Mouse (Mus musculus): ENCODE results near the gene Olfr917. TPM values are rescaled to one million over a fixed set of nuclear protein-coding genes. Genes with fewer than 3 reads are reported as not detected.

The Olfr917 gene
- not detected in 3 replicates for total RNA-seq (2017)

DNA sequence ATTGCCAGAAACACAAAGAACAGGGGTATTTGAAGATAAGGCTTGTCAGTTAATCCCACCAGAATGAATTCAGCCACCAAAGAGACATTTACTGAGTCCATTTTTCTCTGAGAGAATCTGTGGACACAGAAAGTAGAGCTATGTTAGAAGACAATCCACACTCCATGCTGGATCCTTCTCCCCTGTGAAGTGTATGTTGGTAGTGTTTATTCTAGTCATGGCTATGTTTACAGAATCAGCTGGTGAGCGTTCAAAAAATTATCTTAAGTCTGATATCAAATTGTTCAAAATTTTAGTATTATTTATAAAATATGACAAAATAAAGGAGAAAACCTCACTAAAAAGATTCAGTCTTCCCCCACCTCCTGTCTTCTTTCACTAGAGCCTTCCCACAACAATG is at the start of gene Olfr917:
Gene Olfr917 (minus strand): TSS at position 101 of the 400 bp plus-strand sequence.
- no peak for ATAC-seq (replicated peaks; ENCODE audit: insufficient number of reproducible peaks, low FRiP score, low TSS enrichment, poor library complexity, severe bottlenecking)

DNA sequence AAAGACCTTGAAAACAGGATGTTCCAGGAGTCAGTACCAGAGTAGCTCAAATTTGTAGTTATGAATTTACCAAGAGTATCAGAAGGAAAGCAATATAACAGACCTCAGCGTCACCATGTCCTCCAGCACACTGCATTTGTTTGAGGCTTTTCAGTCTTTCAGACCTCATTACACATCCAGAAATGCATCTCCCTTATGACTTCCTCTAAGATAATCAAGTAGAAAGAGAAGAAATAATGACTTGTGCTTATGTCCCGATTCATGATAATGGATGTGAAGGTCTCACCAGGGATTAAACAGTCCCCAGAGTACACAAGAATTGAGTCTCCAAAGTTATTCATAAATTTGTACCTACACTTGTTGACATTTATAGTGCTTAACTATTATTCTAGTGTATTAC is 8.9 kb upstream of the Olfr917 start, which contains the start of gene Olfr918:
Gene Olfr918 (minus strand): TSS at position 101 of the 400 bp plus-strand sequence.
- ATAC-seq (replicated peaks; ENCODE audit: insufficient number of reproducible peaks, low FRiP score, low TSS enrichment, poor library complexity, severe bottlenecking), result no peak

DNA sequence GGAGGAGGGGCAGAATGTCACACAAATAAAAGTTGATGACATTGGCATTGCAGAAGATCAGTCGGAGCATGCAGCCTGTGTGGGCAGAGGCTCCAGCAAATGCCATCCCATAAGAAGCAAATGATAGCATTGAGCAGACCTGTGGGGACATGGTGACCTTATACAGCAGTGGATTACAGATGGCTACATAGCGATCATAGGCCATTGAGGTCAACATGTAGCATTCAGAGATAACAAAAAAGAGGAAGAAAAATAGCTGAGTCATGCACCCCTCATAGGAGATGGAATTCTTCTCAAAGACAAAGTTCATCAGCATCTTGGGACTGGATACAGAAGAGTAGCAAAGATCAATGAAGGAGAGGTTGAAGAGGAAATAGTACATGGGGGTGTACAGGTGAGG is 7.2 kb upstream of the Olfr917 start:
- ATAC-seq (replicated peaks; ENCODE audit: insufficient number of reproducible peaks, low FRiP score, low TSS enrichment, poor library complexity, severe bottlenecking), result no peak

DNA sequence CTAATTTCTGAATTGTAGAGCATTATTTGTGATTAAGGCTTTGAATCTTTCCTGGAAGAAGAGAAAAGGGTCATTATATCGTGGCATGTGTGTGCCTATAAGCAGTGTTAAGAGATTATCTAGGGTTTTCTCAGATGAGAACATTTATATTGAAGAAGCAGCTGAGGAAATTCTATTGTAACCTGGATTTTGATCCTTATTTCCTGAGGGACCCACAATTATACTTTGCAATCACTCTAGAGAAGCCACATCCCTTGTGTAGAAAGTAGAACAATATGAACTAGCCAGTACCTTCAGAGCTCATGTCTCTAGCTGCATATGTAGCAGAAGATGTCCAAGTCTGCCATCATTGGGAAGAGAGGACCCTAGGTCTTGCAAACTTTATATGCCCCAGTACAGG is 5.9 kb downstream of the Olfr917 start, which contains the start of gene Olfr916:
Gene Olfr916 (minus strand): TSS at position 101 of the 400 bp plus-strand sequence.
- ATAC-seq (replicated peaks; ENCODE audit: insufficient number of reproducible peaks, low FRiP score, low TSS enrichment, poor library complexity, severe bottlenecking), result no peak

DNA sequence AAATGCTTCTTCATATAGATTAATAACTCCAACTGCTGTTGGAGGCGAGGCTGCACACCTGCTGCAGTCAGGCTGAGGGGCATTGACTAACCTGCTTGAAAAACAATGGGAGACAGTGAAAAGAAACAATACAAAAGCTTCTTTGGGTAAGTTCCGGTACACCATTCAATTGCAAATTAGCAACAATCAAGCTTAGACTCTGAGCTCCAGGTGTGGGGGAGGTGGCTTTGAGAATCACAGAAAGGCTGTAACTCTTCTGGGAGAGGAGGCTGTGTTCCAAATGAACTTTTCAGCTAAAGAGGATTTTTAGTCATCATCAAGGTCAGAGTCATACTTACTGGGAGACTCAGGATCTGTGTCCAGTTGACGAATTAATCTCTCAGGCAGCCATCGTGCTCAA is 33.2 kb downstream of the Olfr917 start:
- no peak for ATAC-seq (replicated peaks; ENCODE audit: insufficient number of reproducible peaks, low FRiP score, low TSS enrichment, poor library complexity, severe bottlenecking)

Other genes with a start within 250 kb of the Olfr917 start
- not detected in 3 replicates for gene Olfr901, start 236.4 kb downstream of the Olfr917 start, total RNA-seq (2017)
- gene Olfr902, start 218.2 kb downstream of the Olfr917 start, total RNA-seq (2017), result not detected in 3 replicates
- gene Olfr904, start 202.7 kb downstream of the Olfr917 start, total RNA-seq (2017), result not detected in 3 replicates
- not detected in 3 replicates for gene Olfr905, start 194.7 kb downstream of the Olfr917 start, total RNA-seq (2017)
- gene Olfr906, start 178.8 kb downstream of the Olfr917 start, total RNA-seq (2017), result not detected in 3 replicates
- not detected in 3 replicates for gene Olfr907, start 170.0 kb downstream of the Olfr917 start, total RNA-seq (2017)
- gene Olfr911-ps1, start 144.3 kb downstream of the Olfr917 start, total RNA-seq (2017), result not detected in 3 replicates
- not detected in 3 replicates for gene Olfr910, start 128.0 kb downstream of the Olfr917 start, total RNA-seq (2017)
- gene Olfr912, start 85.7 kb downstream of the Olfr917 start, total RNA-seq (2017), result not detected in 3 replicates
- not detected in 3 replicates for gene Olfr913, start 73.1 kb downstream of the Olfr917 start, total RNA-seq (2017)
- gene Olfr914, start 60.7 kb downstream of the Olfr917 start, total RNA-seq (2017), result not detected in 3 replicates
- not detected in 3 replicates for gene Olfr916, start 6.0 kb downstream of the Olfr917 start, total RNA-seq (2017)
- not detected in 3 replicates for gene Olfr918, start 8.8 kb upstream of the Olfr917 start, total RNA-seq (2017)
- gene Olfr919, start 37.8 kb upstream of the Olfr917 start, total RNA-seq (2017), result not detected in 3 replicates
- gene Vwa5a, start 52.4 kb upstream of the Olfr917 start, total RNA-seq (2017), result 29.2 to 35.0 TPM (median 33.1 TPM) in 3 replicates
- 0.19 to 1.4 TPM (median 0.53 TPM) in 3 replicates for gene Olfr920, start 86.5 kb upstream of the Olfr917 start, total RNA-seq (2017)
- gene Olfr921, start 107.2 kb upstream of the Olfr917 start, total RNA-seq (2017), result not detected in 3 replicates
- gene Olfr922, start 148.8 kb upstream of the Olfr917 start, total RNA-seq (2017), result not detected in 3 replicates
- not detected in 3 replicates for gene Olfr923, start 160.7 kb upstream of the Olfr917 start, total RNA-seq (2017)
- not detected in 3 replicates for gene Olfr924, start 178.6 kb upstream of the Olfr917 start, total RNA-seq (2017)
- gene Olfr26, start 189.2 kb upstream of the Olfr917 start, total RNA-seq (2017), result not detected in 3 replicates
- gene Olfr926, start 211.3 kb upstream of the Olfr917 start, total RNA-seq (2017), result not detected in 3 replicates

Measured in monocyte, adult 5-6 weeks (primary cell).